Mouse (Mus musculus) CH12.LX (cell line): ENCODE measurements at regions not wholly inside any gene's neighbourhood (a gene's known extent, or its start where the extent isn't known, plus 50 kb on each side); places are given as distances from the start of the nearest gene placed in this dataset.

Experiments used
- DNase-seq: peaks from one replicate; pipeline ENCODE4 v3.0.0-alpha.2; 2013; ENCODE audit errors: extremely low read depth
- H3K27ac ChIP-seq: 2 replicates; pipeline ENCODE4 v1.5.1; 2012; ENCODE audit warnings: low read depth, mild to moderate bottlenecking, control low read depth, moderate library complexity; ENCODE audit not compliant: insufficient read depth
- H3K27me3 ChIP-seq: replicated peaks from 2 replicates; pipeline ENCODE3; 2012; ENCODE audit warnings: inconsistent platforms
- H3K36me3 ChIP-seq, 2 experiments: replicated peaks in 1 of 2; 2 replicates each; pipeline versions ENCODE3 to v1.6.1; 2012; ENCODE audit warnings: inconsistent platforms in 1 of 2, low read length in 1 of 2, mild to moderate bottlenecking in 1 of 2, mixed read lengths in 1 of 2, moderate library complexity in 1 of 2; ENCODE audit not compliant: control insufficient read depth in 1 of 2, insufficient read depth in 1 of 2
- H3K4me1 ChIP-seq, 2 experiments: 2 replicates each; pipeline ENCODE4 v1.6.1; 2012; ENCODE audit warnings: inconsistent platforms in 1 of 2, moderate library complexity in 1 of 2; ENCODE audit not compliant: insufficient read depth in 2 of 2, control insufficient read depth in 1 of 2
- H3K4me2 ChIP-seq: 2 replicates; pipeline ENCODE4 v1.6.1; 2012; ENCODE audit warnings: low read depth, mild to moderate bottlenecking, control low read depth; ENCODE audit not compliant: poor library complexity, insufficient read depth, severe bottlenecking
- H3K4me3 ChIP-seq, 3 experiments: fragments of 150-350 bp in 1 of 3; sonication (generic) in 1 of 3; replicated peaks in 1 of 3; 2 replicates each; pipeline versions ENCODE3 to v1.5.1; 2011 to 2012; ENCODE audit warnings: low read depth in 2 of 3, low read length in 2 of 3, mild to moderate bottlenecking in 2 of 3, moderate library complexity in 2 of 3, control low read depth in 1 of 3, improper control_type of control experiment in 1 of 3, inconsistent platforms in 1 of 3, mixed read lengths in 1 of 3; ENCODE audit not compliant: poor library complexity in 1 of 3
- H3K79me2 ChIP-seq: replicated peaks from 2 replicates; pipeline ENCODE4 v1.6.1; 2012; ENCODE audit warnings: mild to moderate bottlenecking, moderate library complexity; ENCODE audit not compliant: control insufficient read depth, poor library complexity, insufficient read depth, severe bottlenecking; ENCODE audit errors: extremely low read depth
- H3K9ac ChIP-seq: 2 replicates; pipeline ENCODE4 v1.6.1; 2012; ENCODE audit warnings: low read depth, mild to moderate bottlenecking, control low read depth, moderate library complexity; ENCODE audit not compliant: insufficient read depth
- H3K9me3 ChIP-seq: replicated peaks from 2 replicates; pipeline ENCODE3; 2012; ENCODE audit warnings: low read length, inconsistent platforms, mixed read lengths
- BHLHE40 ChIP-seq: IDR thresholded peaks from 2 replicates; pipeline ENCODE4 v1.6.1; 2011; ENCODE audit warnings: mild to moderate bottlenecking, low read depth, low read length, improper control_type of control experiment
- CHD2 ChIP-seq: IDR thresholded peaks from 2 replicates; pipeline ENCODE4 v1.6.1; 2011; ENCODE audit warnings: low read length, improper control_type of control experiment
- CTCF ChIP-seq, 2 experiments: IDR thresholded peaks in 1 of 2; conservative IDR thresholded peaks in 1 of 2; 2 replicates each; pipeline ENCODE4 v1.5.1; 2011 to 2012; ENCODE audit warnings: low read depth in 2 of 2, low read length in 2 of 2, improper control_type of control experiment in 1 of 2, inconsistent platforms in 1 of 2, mild to moderate bottlenecking in 1 of 2, moderate library complexity in 1 of 2
- E2F4 ChIP-seq: IDR thresholded peaks from 2 replicates; pipeline ENCODE4 v1.6.1; 2011; ENCODE audit warnings: low read depth, low read length, improper control_type of control experiment; ENCODE audit not compliant: insufficient replicate concordance
- ELF1 ChIP-seq: IDR thresholded peaks from 2 replicates; pipeline ENCODE4 v1.6.1; 2014; ENCODE audit warnings: low read depth, mild to moderate bottlenecking, inconsistent platforms, low read length, improper control_type of control experiment
- ETS1 ChIP-seq: conservative IDR thresholded peaks from 2 replicates; pipeline ENCODE4 v1.6.1; 2012; ENCODE audit warnings: low read depth, mild to moderate bottlenecking, inconsistent platforms, low read length, improper control_type of control experiment, moderate library complexity
- HCFC1 ChIP-seq: IDR thresholded peaks from 2 replicates; pipeline ENCODE4 v1.6.1; 2012; ENCODE audit warnings: low read depth, mild to moderate bottlenecking, inconsistent platforms, low read length, improper control_type of control experiment
- IRF4 ChIP-seq: IDR thresholded peaks from 2 replicates; pipeline ENCODE4 v1.6.1; 2014; ENCODE audit warnings: low read depth, mild to moderate bottlenecking, inconsistent platforms, low read length, improper control_type of control experiment
- JUN ChIP-seq: IDR thresholded peaks from 2 replicates; pipeline ENCODE4 v1.6.1; 2011; ENCODE audit warnings: low read depth, mild to moderate bottlenecking, low read length, improper control_type of control experiment, moderate library complexity; ENCODE audit not compliant: insufficient read depth
- JUND ChIP-seq: conservative IDR thresholded peaks from 2 replicates; pipeline ENCODE4 v1.6.1; 2011; ENCODE audit warnings: low read depth, low read length, improper control_type of control experiment
- KAT2A ChIP-seq: IDR thresholded peaks from 2 replicates; pipeline ENCODE4 v1.6.1; 2012; ENCODE audit warnings: low read length, improper control_type of control experiment, inconsistent platforms; ENCODE audit not compliant: insufficient replicate concordance
- MAFK ChIP-seq: IDR thresholded peaks from 2 replicates; pipeline ENCODE4 v1.6.1; 2011; ENCODE audit warnings: low read length, improper control_type of control experiment; ENCODE audit not compliant: insufficient replicate concordance
- MAX ChIP-seq: IDR thresholded peaks from 2 replicates; pipeline ENCODE4 v1.6.1; 2011; ENCODE audit warnings: low read length, improper control_type of control experiment
- MAZ ChIP-seq: IDR thresholded peaks from 2 replicates; pipeline ENCODE4 v1.6.1; 2012; ENCODE audit warnings: low read depth, mild to moderate bottlenecking, inconsistent platforms, low read length, improper control_type of control experiment, moderate library complexity
- MEF2A ChIP-seq: IDR thresholded peaks from 2 replicates; pipeline ENCODE4 v1.6.1; 2014; ENCODE audit warnings: low read depth, mild to moderate bottlenecking, inconsistent platforms, low read length, improper control_type of control experiment, borderline replicate concordance
- MXI1 ChIP-seq: IDR thresholded peaks from 2 replicates; pipeline ENCODE4 v1.6.1; 2011; ENCODE audit warnings: mild to moderate bottlenecking, low read depth, low read length, improper control_type of control experiment
- MYC ChIP-seq: IDR thresholded peaks from 2 replicates; pipeline ENCODE4 v1.6.1; 2011; ENCODE audit warnings: low read depth, mild to moderate bottlenecking, improper control_type of control experiment, low read length
- NELFE ChIP-seq: IDR thresholded peaks from 2 replicates; pipeline ENCODE4 v1.6.1; 2011; ENCODE audit warnings: low read depth, low read length, improper control_type of control experiment
- NRF1 ChIP-seq: IDR thresholded peaks from 2 replicates; pipeline ENCODE4 v1.6.1; 2014; ENCODE audit warnings: low read depth, mild to moderate bottlenecking, inconsistent platforms, low read length, improper control_type of control experiment, moderate library complexity
- POLR2A ChIP-seq: IDR thresholded peaks from 2 replicates; pipeline ENCODE4 v1.6.1; 2011; ENCODE audit warnings: low read depth, mild to moderate bottlenecking, improper control_type of control experiment, low read length
- RAD21 ChIP-seq: IDR thresholded peaks from 2 replicates; pipeline ENCODE4 v1.6.1; 2011; ENCODE audit warnings: low read depth, mild to moderate bottlenecking, low read length, improper control_type of control experiment, moderate library complexity
- SIN3A ChIP-seq: IDR thresholded peaks from 2 replicates; pipeline ENCODE4 v1.6.1; 2012; ENCODE audit warnings: low read length, improper control_type of control experiment, inconsistent platforms
- SMC3 ChIP-seq: IDR thresholded peaks from 2 replicates; pipeline ENCODE4 v1.6.1; 2011; ENCODE audit warnings: low read depth, low read length, improper control_type of control experiment
- UBTF ChIP-seq: IDR thresholded peaks from 2 replicates; pipeline ENCODE4 v1.6.1; 2012; ENCODE audit warnings: low read depth, mild to moderate bottlenecking, inconsistent platforms, low read length, improper control_type of control experiment, moderate library complexity
- USF1 ChIP-seq: IDR thresholded peaks from 2 replicates; pipeline ENCODE4 v1.6.1; 2014; ENCODE audit warnings: low read depth, mild to moderate bottlenecking, inconsistent platforms, low read length, improper control_type of control experiment
- ZC3H11A ChIP-seq: IDR thresholded peaks from 2 replicates; pipeline ENCODE4 v1.6.1; 2012; ENCODE audit warnings: low read depth, mild to moderate bottlenecking, inconsistent platforms, low read length, improper control_type of control experiment
- ZKSCAN1 ChIP-seq: IDR thresholded peaks from 2 replicates; pipeline ENCODE4 v1.6.1; 2012; ENCODE audit warnings: low read depth, inconsistent platforms, low read length, improper control_type of control experiment, borderline replicate concordance
- ZMIZ1 ChIP-seq: IDR thresholded peaks from 2 replicates; pipeline ENCODE4 v1.6.1; 2012; ENCODE audit warnings: low read depth, mild to moderate bottlenecking, inconsistent platforms, low read length, improper control_type of control experiment
- ZNF384 ChIP-seq: IDR thresholded peaks from 2 replicates; pipeline ENCODE4 v1.6.1; 2012; ENCODE audit warnings: low read depth, low read length, improper control_type of control experiment, inconsistent platforms
- dilution Hi-C: fragments of 300-500 bp; cut with MboI; formaldehyde crosslinking; loops from 2 replicates; pipeline ENCODE4 v1.14.3; 2020; ENCODE audit warnings: low sequenced_read_pairs; ENCODE audit not compliant: extremely low pct_unique_long_range_greater_than_20kb, extremely low pct_ligation_motif_present
- in situ Hi-C: fragments of 300-500 bp; cut with MboI; formaldehyde crosslinking; loops from 3 replicates; pipeline ENCODE4 v1.14.3; 2019; ENCODE audit warnings: low sequenced_read_pairs, low pct_ligation_motif_present, low pct_unique_long_range_greater_than_20kb, mixed read lengths

- H3K27me3 ChIP-seq: no peaks in the 10 kb centered on the region
- H3K9me3 ChIP-seq: no peaks in the 10 kb centered on the region
- H3K27ac ChIP-seq: no peak overlapping the region
- H3K79me2 ChIP-seq: no peaks in the 10 kb centered on the region
- H3K4me3 ChIP-seq: no peak overlapping the region
- peak; percentile 73 for DNase-seq
- in situ Hi-C loops (no loop called here), dilution Hi-C loops (no loop called here)
- no peak for TF ChIP-seq ETS1
- no peak for TF ChIP-seq MYC
- no peak for TF ChIP-seq IRF4
- TF ChIP-seq JUN: no peak
- TF ChIP-seq ZNF384: no peak
- peak; percentile 70 for TF ChIP-seq SMC3
- no peak for TF ChIP-seq MAZ
- TF ChIP-seq MAX: no peak
- no peak for TF ChIP-seq USF1
- TF ChIP-seq CTCF (conservative IDR thresholded peaks at IDR 0.05 in 1 of 2, IDR thresholded peaks at IDR 0.05 in 1 of 2; ENCODE audit: low read depth in 2 of 2, low read length in 2 of 2): peak; percentile 86 to 88
- TF ChIP-seq JUND: 0 out of 2 replicates have a peak, but pooled peaks have one; percentile 11
- no peak for TF ChIP-seq NELFE
- no peak for TF ChIP-seq E2F4
- TF ChIP-seq POLR2A: no peak
- no peak for TF ChIP-seq SIN3A
- no peak for TF ChIP-seq MXI1
- TF ChIP-seq ZKSCAN1: no peak
- no peak for TF ChIP-seq NRF1
- TF ChIP-seq ZC3H11A: no peak; the same call in 1 of the 2 replicates
- no peak for TF ChIP-seq KAT2A
- TF ChIP-seq HCFC1: no peak
- TF ChIP-seq ZMIZ1: no peak
- TF ChIP-seq BHLHE40: no peak
- TF ChIP-seq MEF2A: no peak
- peak; percentile 96 for TF ChIP-seq RAD21
- TF ChIP-seq CHD2: no peak
- no peak for TF ChIP-seq MAFK
- no peak for TF ChIP-seq UBTF
- no peak for TF ChIP-seq ELF1
- H3K4me2 ChIP-seq: no peak overlapping the region
- peaks cover 0 to 4% of the 10 kb centered on the region in 2 experiments; a peak in 2 of 4 replicates for H3K4me1 ChIP-seq
- H3K36me3 ChIP-seq: no peaks in the 10 kb centered on the region
- H3K9ac ChIP-seq: no peak overlapping the region
Observed at GRCm38 (mm10) chr3:22308962-22309361, 232.5 kb downstream of the Tbl1xr1 start.
